Mouse (Mus musculus): ENCODE measurements at regions not wholly inside any gene's neighbourhood (a gene's known extent, or its start where the extent isn't known, plus 50 kb on each side); places are given as distances from the start of the nearest gene placed in this dataset.
"Not testable (repeated sequence)": the region's sequence is repeated elsewhere in the genome, so short reads cannot be mapped to it uniquely, and the experiment has no call there.

DNA sequence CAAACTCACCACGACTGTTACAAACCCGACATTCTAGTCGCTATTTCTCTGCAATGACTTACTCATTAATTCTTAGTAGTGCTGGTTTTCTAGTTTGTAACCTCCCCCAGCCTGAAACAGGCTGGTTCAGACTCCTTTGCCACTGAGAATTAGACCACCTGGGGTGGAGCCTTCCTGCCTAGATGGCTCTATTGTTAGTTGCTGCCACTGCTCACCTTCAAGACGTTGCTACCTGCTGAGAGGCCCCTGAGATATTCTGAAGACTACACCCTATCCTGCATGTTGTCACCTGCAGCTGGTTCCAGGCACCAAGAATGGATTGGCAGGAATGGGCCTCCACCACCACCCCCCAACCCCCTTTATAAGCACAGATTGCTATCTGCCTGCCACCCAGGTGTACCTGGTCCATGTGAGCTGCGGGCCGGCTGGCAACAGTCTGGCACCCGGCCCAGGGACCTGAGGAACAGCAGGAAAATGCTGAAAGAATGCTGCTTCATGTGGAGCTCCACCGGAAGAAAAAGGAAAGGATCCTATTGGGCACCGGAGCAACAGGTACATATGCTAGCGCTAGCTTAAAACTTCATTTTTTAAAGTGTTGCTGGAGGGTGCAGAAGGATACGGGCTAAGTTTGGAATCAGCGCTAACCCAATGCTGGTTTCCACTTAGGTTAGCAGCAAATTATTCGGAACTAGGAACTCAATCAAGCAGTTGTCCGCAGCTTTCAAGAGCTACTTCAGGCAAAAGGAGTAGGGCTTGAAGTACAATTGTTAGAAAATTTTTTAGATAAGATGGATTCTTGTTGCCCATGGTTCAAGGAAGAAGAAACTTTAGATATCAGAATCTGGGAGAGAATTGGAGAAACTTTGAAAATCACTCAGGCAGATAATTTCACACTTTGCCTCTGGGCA, 129.4 kb upstream of the Trim24 start:
- H3K27ac ChIP-seq, result no peak overlapping the region
- no peaks in the 10 kb centered on the region for H3K27me3 ChIP-seq (ENCODE audit: poor library complexity, severe bottlenecking)
- 87% methylated on average over 14 of the region's 14 CpGs for WGBS
- no peak overlapping the region for H3K4me3 ChIP-seq
- no peak for DNase-seq (ENCODE audit: extremely low spot score, low spot score)
- no peaks in the 10 kb centered on the region for H3K36me3 ChIP-seq (replicated peaks)
- peaks cover 6% of the 10 kb centered on the region; the same call in 1 of the 2 replicates for H3K9me3 ChIP-seq
- H3K4me1 ChIP-seq, result no peaks in the 10 kb centered on the region

DNA sequence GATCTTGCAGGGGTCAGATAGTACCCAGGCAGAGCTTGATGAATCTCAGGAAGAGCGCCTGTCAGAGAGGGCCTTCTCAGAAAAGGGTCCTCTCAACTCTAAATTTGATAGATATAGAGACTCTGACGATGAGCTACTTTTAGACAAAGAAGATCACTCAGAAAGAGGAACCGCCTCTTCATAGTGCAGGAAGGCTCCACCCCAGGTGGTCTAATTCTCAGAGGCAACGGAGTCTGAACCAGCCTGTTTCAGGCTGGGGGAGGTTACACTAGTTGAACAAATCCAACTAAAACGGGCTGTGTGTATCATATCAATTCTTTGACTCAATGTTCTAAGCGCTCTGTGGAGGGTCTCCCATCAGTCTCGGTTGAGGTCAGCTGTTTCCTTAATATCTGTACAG, 128.7 kb upstream of the Trim24 start:
- not testable (repeated sequence) for H3K4me1 ChIP-seq; H3K36me3 ChIP-seq (replicated peaks); DNase-seq (ENCODE audit: extremely low spot score, low spot score); H3K27ac ChIP-seq; H3K27me3 ChIP-seq (ENCODE audit: poor library complexity, severe bottlenecking); H3K4me3 ChIP-seq
- peaks cover 13% of the 10 kb centered on the region; the same call in 1 of the 2 replicates for H3K9me3 ChIP-seq
- WGBS, result 80% methylated on average over 7 of the region's 7 CpGs

DNA sequence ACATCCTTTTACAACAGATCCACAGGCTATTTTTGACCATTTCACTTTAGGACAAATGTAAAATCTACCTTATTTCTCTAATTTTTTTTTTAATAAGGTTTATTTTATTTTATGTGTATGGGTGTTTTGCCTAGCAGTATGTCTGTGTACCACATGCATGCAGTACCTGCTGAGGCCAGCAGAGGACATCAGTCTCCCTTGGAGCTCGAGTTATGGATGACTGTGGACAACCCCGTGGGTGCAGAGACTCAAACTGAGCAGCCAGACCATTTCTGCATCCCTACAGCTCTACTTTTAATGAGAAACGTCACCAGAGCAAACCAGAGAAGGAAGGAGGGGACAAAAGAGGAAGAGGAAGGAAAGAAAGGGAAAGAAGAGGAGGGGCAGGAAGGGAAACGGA, 125.9 kb upstream of the Trim24 start:
- no peak for DNase-seq (ENCODE audit: extremely low spot score, low spot score)
- no peak overlapping the region for H3K27ac ChIP-seq
- no peaks in the 10 kb centered on the region for H3K36me3 ChIP-seq (replicated peaks)
- whole genome bisulfite sequencing, result 80% methylated on average over 4 of the region's 4 CpGs
- no peak overlapping the region for H3K4me3 ChIP-seq
- no peaks in the 10 kb centered on the region for H3K27me3 ChIP-seq (ENCODE audit: poor library complexity, severe bottlenecking)
- H3K9me3 ChIP-seq, result peaks cover 9% of the 10 kb centered on the region; the same call in 1 of the 2 replicates
- H3K4me1 ChIP-seq, result no peaks in the 10 kb centered on the region

DNA sequence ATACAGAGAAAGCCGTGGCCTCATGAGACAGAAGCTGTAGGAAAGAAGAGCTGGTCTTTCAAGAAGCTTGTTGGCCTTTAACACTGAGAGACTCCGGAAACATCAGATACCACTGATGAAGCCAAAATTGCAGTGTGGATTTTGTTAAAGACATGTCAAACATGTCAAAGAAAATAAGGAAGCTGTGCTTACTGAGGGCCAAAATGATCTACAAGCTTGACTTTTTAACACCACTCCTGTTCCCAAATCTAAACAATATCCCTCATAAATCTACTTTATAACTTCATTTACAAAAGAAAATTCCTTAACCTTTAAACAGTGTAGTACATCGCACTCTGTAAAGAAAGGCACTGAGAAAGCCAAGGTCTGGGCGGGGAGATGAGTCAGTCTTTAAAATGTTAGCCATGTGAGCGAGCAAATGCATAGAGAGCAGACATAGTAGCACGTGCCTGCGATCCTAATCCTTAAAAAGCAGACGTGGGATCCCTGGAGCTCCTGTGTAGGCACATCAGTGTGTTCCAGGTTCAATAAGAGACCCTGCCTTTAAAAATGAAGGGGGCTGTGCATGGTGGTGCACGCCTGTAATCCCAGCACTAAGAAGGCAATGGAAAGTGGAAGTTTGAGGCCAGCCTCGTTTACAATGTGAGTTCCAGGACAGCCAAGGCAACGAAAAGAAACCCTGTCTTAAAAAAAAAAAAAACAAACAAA, 125.1 kb upstream of the Trim24 start:
- WGBS, result 90% methylated on average over 11 of the region's 11 CpGs
- DNase-seq (ENCODE audit: extremely low spot score, low spot score), result no peak
- no peaks in the 10 kb centered on the region for H3K27me3 ChIP-seq (ENCODE audit: poor library complexity, severe bottlenecking)
- H3K27ac ChIP-seq, result no peak overlapping the region
- peaks cover 9% of the 10 kb centered on the region; the same call in 1 of the 2 replicates for H3K9me3 ChIP-seq
- H3K36me3 ChIP-seq (replicated peaks), result no peaks in the 10 kb centered on the region
- no peak overlapping the region for H3K4me3 ChIP-seq
- no peaks in the 10 kb centered on the region for H3K4me1 ChIP-seq

DNA sequence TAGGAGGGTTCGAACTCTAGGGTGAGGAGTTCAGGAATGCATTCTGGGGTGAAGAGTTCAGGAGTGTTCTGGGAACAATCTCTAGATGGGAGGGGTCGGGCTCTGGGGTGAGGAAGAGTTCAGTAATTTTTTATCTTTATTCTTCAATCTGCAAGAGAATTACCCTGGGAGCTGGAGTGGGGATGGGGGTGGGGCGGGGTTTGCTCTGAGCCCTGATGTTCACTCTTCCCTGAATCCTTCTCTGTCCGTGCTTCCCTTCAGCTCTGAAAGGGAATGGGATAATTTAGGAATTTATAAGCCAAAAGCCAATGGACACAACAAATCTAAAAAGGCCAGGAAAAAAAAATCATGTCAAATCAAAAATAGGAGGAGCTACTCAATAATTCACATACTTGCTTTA, 122.8 kb upstream of the Trim24 start:
- H3K36me3 ChIP-seq (replicated peaks); H3K27me3 ChIP-seq (ENCODE audit: poor library complexity, severe bottlenecking); H3K4me1 ChIP-seq; DNase-seq (ENCODE audit: extremely low spot score, low spot score); H3K4me3 ChIP-seq; H3K9me3 ChIP-seq; H3K27ac ChIP-seq: not testable (repeated sequence)
- 83% methylated on average over 4 of the region's 4 CpGs for WGBS

DNA sequence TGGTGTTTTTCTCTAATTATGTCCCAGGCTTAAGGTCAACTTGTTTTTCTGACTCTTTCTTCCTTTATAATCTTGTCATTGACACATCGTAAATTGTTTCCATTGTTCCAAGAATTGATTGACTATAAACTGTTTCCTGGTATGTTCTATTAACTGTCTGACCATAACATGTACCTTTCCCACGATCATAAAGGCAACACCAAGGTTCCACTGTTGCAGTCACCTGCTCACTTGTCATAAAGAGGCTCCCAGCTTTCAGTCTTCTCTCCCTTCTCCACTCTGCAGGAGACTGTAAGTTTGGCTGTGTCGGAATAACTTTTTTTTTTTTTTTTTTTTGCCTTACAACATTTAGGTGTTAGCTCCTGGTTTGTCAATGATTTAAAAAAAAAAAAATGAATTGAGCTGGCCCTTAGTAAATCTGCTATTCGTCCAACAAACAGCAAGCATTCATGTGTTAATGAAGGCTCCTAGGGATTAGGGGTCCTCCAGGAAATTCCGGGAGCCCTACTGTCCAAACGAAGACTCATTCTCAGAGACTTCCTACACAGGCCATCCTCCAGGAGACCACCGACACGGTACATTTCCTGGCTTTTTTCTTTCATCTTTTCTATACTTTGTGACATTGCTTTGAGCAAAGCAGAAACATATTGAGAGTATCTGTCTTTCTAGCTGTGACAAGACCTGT, 122.2 kb upstream of the Trim24 start:
- Histone ChIP-seq H3K36me3 (replicated peaks) (no peaks in the 10 kb centered on the region), H3K4me1 (no peaks in the 10 kb centered on the region), H3K27me3 (ENCODE audit: poor library complexity, severe bottlenecking) (no peaks in the 10 kb centered on the region), H3K27ac (no peak overlapping the region), H3K4me3 (no peak overlapping the region), H3K9me3 (peaks cover 9% of the 10 kb centered on the region; the same call in 1 of the 2 replicates)
- 78% methylated on average over 8 of the region's 8 CpGs for WGBS
- no peak for DNase-seq (ENCODE audit: extremely low spot score, low spot score)

DNA sequence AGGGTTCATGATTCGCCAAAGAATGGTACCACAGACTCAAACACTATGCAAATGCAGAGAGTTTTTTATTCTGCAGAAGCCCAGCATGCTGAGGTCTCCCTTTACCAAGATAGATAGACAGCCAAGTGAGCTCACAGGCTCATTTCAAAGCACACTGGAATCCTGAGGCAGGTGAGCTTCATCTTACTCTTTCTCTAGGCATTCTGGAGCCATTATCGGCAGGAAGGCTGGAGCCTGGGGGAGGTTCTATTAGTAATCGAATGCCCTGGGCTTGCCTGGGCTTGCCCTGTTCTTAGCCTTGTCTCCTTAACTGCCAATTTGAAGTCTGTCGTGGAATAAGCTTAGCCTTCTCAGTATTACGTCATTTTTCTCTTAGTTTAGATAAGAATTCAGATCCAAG, 121.6 kb upstream of the Trim24 start:
- Histone ChIP-seq H3K27me3 (ENCODE audit: poor library complexity, severe bottlenecking) (no peaks in the 10 kb centered on the region), H3K27ac (no peak overlapping the region), H3K9me3 (peaks cover 9% of the 10 kb centered on the region; the same call in 1 of the 2 replicates), H3K4me3 (no peak overlapping the region), H3K36me3 (replicated peaks) (no peaks in the 10 kb centered on the region), H3K4me1 (no peaks in the 10 kb centered on the region)
- no peak for DNase-seq (ENCODE audit: extremely low spot score, low spot score)
- WGBS, result 90% methylated on average over 5 of the region's 5 CpGs

DNA sequence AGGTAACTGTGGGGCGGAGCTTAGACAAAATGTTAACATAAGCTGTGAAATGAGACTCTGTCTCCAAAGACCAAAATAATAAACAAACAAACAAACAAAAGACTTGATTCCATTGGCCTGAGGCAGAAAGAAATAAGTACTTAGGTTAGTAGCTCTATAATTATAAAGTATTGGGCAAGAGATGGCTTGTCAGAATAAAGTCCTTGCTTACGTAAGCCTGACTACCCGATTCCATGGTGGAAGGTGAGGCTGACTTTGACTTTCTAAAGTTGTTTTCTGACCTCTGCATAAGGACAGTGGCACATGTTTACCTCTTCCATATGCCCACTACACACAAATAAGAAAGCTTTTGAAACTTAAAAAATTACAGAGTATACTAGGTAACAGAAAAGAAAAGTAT, 120.3 kb upstream of the Trim24 start:
- no peaks in the 10 kb centered on the region for H3K36me3 ChIP-seq (replicated peaks)
- WGBS, result 95% methylated on average over 3 of the region's 3 CpGs
- no peaks in the 10 kb centered on the region for H3K27me3 ChIP-seq (ENCODE audit: poor library complexity, severe bottlenecking)
- no peak overlapping the region for H3K4me3 ChIP-seq
- no peaks in the 10 kb centered on the region for H3K4me1 ChIP-seq
- no peak for DNase-seq (ENCODE audit: extremely low spot score, low spot score)
- peaks cover 9% of the 10 kb centered on the region; the same call in 1 of the 2 replicates for H3K9me3 ChIP-seq
- H3K27ac ChIP-seq, result no peak overlapping the region

DNA sequence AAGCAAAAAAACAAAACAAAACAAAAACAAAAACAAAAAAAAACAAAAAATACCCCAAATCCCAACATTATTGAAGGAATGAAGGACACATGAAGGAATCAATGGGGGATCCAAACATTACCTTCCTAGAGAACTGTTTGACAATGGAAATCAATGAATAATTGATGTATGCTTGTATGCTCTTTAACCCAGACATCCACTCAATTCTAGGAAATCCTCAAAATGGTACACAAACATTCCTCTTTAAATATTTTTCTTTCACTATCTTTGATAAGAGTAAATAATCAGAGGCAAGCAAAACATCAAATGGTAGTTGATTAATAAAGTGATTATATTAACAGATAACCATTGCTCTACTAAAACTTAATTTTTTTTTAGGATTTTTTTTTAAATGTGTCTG, 118.9 kb upstream of the Trim24 start:
- Histone ChIP-seq H3K4me1 (no peaks in the 10 kb centered on the region), H3K9me3 (peaks cover 5% of the 10 kb centered on the region; the same call in 1 of the 2 replicates), H3K27ac (no peak overlapping the region), H3K4me3 (no peak overlapping the region), H3K36me3 (replicated peaks) (no peaks in the 10 kb centered on the region), H3K27me3 (ENCODE audit: poor library complexity, severe bottlenecking) (no peaks in the 10 kb centered on the region)
- DNase-seq (ENCODE audit: extremely low spot score, low spot score), result no peak

DNA sequence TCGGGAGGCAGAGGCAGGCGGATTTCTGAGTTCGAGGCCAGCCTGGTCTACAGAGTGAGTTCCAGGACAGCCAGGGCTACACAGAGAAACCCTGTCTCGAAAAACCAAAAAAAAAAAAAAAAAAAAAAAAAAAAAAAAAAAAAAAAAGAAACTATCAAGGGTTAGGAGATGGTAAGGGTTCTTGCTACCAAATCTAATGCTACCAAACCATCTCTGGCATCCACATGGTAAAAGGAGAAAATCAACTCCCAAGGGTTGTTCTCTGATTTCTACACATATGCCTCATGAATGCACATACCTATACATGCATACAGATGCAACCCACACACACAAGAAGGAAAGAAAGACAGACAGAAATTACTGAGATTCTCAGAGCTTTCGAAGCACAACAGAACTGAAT, 109.6 kb upstream of the Trim24 start:
- 92% methylated on average over 4 of the region's 5 CpGs for WGBS
- H3K4me1 ChIP-seq; H3K4me3 ChIP-seq; H3K27ac ChIP-seq; H3K27me3 ChIP-seq (ENCODE audit: poor library complexity, severe bottlenecking); H3K9me3 ChIP-seq; DNase-seq (ENCODE audit: extremely low spot score, low spot score); H3K36me3 ChIP-seq (replicated peaks): not testable (repeated sequence)

DNA sequence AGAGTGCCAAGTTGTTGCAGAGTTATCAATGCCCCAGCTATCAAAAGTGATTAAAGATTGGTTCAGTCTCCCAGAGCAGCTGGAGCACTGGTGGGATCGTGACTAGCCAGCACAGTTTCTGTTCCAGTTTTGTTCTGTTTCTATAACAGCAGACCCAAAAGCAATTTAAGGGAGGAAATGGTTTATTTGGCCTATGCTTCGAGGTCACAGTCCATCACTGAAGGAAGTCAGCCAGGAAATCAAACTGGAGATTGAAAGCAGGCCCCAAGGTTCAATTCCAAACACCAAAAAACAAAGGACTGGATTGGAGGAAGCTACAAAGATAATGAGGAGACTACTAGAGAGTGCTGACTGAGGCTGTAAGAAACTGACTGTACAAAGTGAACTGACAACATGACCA, 107.6 kb upstream of the Trim24 start:
- Histone ChIP-seq H3K27me3 (ENCODE audit: poor library complexity, severe bottlenecking) (no peaks in the 10 kb centered on the region), H3K9me3 (no peaks in the 10 kb centered on the region), H3K36me3 (replicated peaks) (no peaks in the 10 kb centered on the region), H3K4me1 (no peaks in the 10 kb centered on the region), H3K27ac (no peak overlapping the region), H3K4me3 (no peak overlapping the region)
- 83% methylated on average over 2 of the region's 2 CpGs for WGBS
- DNase-seq (ENCODE audit: extremely low spot score, low spot score), result no peak

DNA sequence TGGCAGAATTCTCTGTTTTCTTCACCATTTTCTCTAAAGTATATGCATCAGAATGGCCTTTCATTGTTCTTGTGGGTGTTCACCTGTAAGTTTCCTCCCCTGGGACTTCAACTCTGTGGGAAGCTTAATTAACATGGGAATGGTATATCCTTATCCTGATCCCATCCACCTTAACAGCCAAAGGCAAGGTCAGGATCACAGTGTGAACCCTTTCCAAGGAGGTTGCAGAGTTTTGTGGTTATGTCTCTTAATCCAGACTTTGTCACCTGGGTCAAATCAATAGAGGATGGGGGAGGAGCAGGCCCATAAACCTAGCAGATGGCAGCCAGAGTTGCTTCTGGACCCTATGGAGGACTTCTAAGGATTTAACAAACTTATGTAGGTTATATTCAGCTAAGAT, 102.9 kb upstream of the Trim24 start:
- no peak overlapping the region for H3K4me3 ChIP-seq
- no peak for DNase-seq (ENCODE audit: extremely low spot score, low spot score)
- 0 out of 2 replicates have a peak, but pooled peaks cover 2% of the 10 kb centered on the region for H3K9me3 ChIP-seq
- H3K27me3 ChIP-seq (ENCODE audit: poor library complexity, severe bottlenecking), result no peaks in the 10 kb centered on the region
- H3K36me3 ChIP-seq (replicated peaks), result no peaks in the 10 kb centered on the region
- no peaks in the 10 kb centered on the region for H3K4me1 ChIP-seq
- H3K27ac ChIP-seq, result no peak overlapping the region

DNA sequence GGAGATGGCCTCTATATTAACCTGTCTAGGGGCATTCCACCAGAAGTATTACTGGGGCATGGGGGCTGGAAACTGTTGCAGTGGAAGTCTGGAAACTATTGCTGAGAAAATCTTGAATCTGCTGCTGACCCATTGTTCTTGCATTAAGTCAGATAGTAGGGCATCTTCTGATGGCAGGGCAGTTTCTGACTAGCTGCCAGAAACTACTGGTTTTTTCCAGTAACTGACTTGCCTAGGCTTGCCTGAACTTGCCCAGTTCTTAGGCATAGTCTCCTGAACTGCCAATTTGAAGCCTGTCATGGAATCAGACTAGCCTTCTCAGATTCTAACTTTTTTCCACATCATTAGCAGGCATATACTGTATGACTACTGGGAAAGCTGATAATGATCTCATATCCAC, 97.3 kb upstream of the Trim24 start:
- Histone ChIP-seq H3K27ac (no peak overlapping the region), H3K4me3 (no peak overlapping the region), H3K27me3 (ENCODE audit: poor library complexity, severe bottlenecking) (no peaks in the 10 kb centered on the region), H3K4me1 (no peaks in the 10 kb centered on the region), H3K36me3 (replicated peaks) (no peaks in the 10 kb centered on the region), H3K9me3 (peaks cover 2% of the 10 kb centered on the region; the same call in 1 of the 2 replicates)
- DNase-seq (ENCODE audit: extremely low spot score, low spot score), result no peak

Data from forebrain, embryonic 10.5 days (tissue).